Mouse (Mus musculus): ENCODE measurements around the gene B3gat1. TPM values are rescaled to one million over a fixed set of nuclear protein-coding genes. Genes with fewer than 3 reads are reported as not detected.

B3gat1 gene
- polyA plus RNA-seq, 1 experiment: 0.05 TPM

GRCm38 (mm10) chr9:26808735-26809134 lies 75.2 kb downstream of the B3gat1 start:
- H3K27me3 ChIP-seq (ENCODE audit: control insufficient read depth, insufficient read depth, low read length): no peaks in the 10 kb centered on the region

More at GRCm38 (mm10) chr9:26808735-26809134, 75.2 kb downstream of the B3gat1 start:
- no peak for TF ChIP-seq CTCF (IDR thresholded peaks at IDR 0.05; ENCODE audit: borderline replicate concordance, control insufficient read depth, extremely low read depth, insufficient read depth, low read length, poor library complexity)
- no peak for TF ChIP-seq POLR2A (IDR thresholded peaks at IDR 0.05; ENCODE audit: control insufficient read depth, extremely low read depth, insufficient read depth, low read length, poor library complexity)
- Histone ChIP-seq H3K4me3 (ENCODE audit: control insufficient read depth, insufficient read depth, low read length) (no peak overlapping the region), H3K27ac (ENCODE audit: control insufficient read depth, insufficient read depth, low read length) (no peak overlapping the region), H3K4me1 (replicated peaks; ENCODE audit: control insufficient read depth, insufficient read depth, low read length) (no peaks in the 10 kb centered on the region), H3K36me3 (ENCODE audit: control insufficient read depth, insufficient read depth, low read length) (no peaks in the 10 kb centered on the region)
- DNase-seq: no peak
- WGBS: 61% methylated on average over 2 of the region's 2 CpGs

Other genes with a start within 250 kb of the B3gat1 start
- 2.0 and 3.9 TPM in 2 replicates for gene Glb1l2, start 72.7 kb downstream of the B3gat1 start, polyA plus RNA-seq (2012; rRNA removed)
- not detected in 2 replicates for gene Glb1l3, start 127.2 kb downstream of the B3gat1 start, polyA plus RNA-seq (2012; rRNA removed)
- gene Gm1110, start 189.4 kb downstream of the B3gat1 start, polyA plus RNA-seq (2012; rRNA removed): not detected in 2 replicates

All from thymus, adult 2 months (tissue).